Mouse (Mus musculus): ENCODE results near the gene Ift46. TPM values are rescaled to one million over a fixed set of nuclear protein-coding genes. Genes with fewer than 3 reads are reported as not detected.

Gene Ift46
- total and polyA plus RNA-seq, 3 experiments = 30.2 to 51.9 TPM; not detected in 1

DNA sequence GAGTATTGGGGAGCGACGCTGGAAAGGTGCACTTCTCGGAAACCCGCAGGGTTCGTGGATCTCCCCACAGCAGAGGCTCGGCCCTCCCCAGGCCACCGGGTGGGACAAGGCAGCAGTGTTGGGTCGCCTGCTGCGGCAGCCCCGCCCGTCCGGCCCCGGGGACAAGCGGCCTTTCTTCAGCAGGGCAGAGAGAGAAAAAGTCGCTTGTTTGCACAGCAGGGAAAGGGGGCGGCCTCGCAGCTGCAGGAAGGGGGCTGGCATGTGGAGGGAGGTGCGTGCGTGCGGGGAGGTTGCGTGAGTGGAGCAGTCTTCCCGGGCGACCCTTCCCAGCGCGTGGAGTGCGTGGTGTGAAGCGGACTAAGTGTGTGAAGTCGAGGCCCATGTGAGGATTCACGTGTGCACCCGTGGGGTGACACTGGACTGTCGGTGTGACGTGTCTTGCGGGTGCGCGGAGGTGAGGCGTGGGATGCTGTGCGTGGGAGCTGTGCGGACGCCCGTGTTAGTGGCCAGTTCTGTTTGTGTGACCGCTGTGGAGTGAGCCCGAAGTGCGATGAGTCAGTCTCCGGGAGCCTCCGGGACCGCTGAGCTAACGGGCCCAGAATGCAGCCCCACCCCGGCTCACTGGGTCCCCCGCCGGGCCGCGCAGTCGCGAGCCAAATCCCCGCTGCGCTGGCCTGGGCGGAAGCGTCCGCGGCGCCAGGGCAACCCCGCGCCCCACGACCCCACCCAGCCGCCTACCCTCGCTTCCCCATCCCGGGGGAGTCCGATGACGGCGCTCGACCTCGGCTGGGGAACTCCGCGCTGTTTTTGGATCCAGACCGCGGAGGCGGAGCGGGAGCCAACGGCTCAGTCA lies 33.8 kb upstream of the Ift46 start:
- Histone ChIP-seq H3K9ac (ENCODE audit: control insufficient read depth, low read depth, low read length, poor library complexity, severe bottlenecking) (peak overlapping the region; percentile 54), H3K9me3 (replicated peaks; ENCODE audit: insufficient read depth, low read length) (no peaks in the 10 kb centered on the region), H3K4me3 (ENCODE audit: control insufficient read depth in 1 of 2, insufficient read depth in 1 of 2, low read depth in 2 of 2, low read length in 2 of 2) (peak overlapping the region; percentile 41 to 57), H3K4me1 (ENCODE audit: control insufficient read depth in 1 of 2, insufficient read depth in 2 of 2, low read length in 2 of 2) (peaks cover 11 to 17% of the 10 kb centered on the region in 2 experiments), H3K79me2 (ENCODE audit: control insufficient read depth, insufficient read depth, low read length, poor library complexity) (no peaks in the 10 kb centered on the region), H3K27me3 (ENCODE audit: control insufficient read depth in 1 of 2, insufficient read depth in 2 of 2, low read length in 2 of 2) (no peaks in the 10 kb centered on the region), H3K36me3 (ENCODE audit: control insufficient read depth in 1 of 2, insufficient read depth in 2 of 2, low read length in 2 of 2) (peaks cover 0 to 11% of the 10 kb centered on the region in 2 experiments; a peak in 2 of 4 replicates), H3K27ac (ENCODE audit: control insufficient read depth, low read depth, low read length) (peak overlapping the region; percentile 52)
- TF ChIP-seq NRF1 (IDR thresholded peaks at IDR 0.05; ENCODE audit: insufficient read depth, low read depth, low read length, poor library complexity, severe bottlenecking) (peak; percentile 47; the same call in 1 of the 2 replicates), MAX (IDR thresholded peaks at IDR 0.05; ENCODE audit: low read length) (peak; percentile 45; the same call in 1 of the 2 replicates), UBTF (IDR thresholded peaks at IDR 0.05; ENCODE audit: borderline replicate concordance, insufficient read depth, low read depth, low read length) (0 out of 2 replicates have a peak, but pooled peaks have one; percentile 52), USF2 (IDR thresholded peaks at IDR 0.05; ENCODE audit: borderline replicate concordance in 1 of 2, insufficient read depth in 1 of 2, low read depth in 1 of 2, low read length in 2 of 2) (no peak), ZNF384 (IDR thresholded peaks at IDR 0.05; ENCODE audit: low read depth, low read length) (no peak), MYC (IDR thresholded peaks at IDR 0.05; ENCODE audit: low read depth, low read length) (no peak), HCFC1 (IDR thresholded peaks at IDR 0.05; ENCODE audit: low read depth, low read length) (no peak), USF1 (IDR thresholded peaks at IDR 0.05; ENCODE audit: low read depth, low read length) (0 out of 2 replicates have a peak, but pooled peaks have one; percentile 4)
- DNase-seq (ENCODE audit: low read depth, low spot score) = peak; percentile 46

DNA sequence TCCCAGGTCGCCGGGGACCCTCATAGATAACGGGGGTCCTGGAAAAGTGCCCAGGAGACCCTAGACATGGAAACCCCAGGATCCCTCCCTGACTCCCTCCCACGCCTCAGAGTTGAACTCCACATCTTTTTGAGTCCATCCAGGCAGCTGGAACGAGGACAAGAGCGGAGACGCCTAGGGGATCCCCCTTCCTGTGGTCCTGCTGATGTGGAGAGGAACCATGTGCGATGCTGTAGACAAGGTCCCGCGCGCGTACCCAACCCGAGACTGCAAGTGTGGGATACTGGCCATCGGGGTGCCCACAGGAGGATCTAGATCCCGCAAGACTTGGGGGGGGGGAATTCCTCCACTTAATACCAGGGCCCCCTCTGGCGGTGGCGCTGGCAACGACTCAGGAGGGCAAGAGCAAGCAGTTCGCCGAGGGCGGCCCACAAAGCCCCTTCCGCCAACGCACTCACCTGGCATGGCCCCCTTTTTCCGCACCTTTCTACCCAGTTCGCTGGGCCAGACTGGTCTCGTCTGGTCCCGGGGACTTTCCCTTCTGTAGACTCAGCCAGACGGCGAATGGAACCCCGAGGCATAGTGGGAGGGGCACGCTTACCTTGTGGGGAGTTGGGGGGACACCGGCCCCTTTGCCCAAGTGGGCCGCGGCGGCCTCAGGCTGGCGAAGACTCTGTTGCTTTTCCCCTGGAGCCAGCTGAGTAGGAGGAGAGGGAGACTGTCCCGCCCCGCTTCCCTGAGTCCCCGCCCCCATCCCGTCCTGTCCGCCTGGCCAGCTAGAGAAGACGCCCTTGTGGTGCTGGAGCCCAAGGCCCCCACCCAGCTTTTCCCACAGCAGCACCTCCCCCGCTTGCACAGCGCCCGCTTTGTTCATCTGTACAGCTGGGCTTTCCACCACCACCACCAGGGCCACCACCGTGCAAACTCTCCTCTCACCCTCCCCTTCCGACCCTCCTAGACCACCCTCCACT lies 32.9 kb upstream of the Ift46 start, which contains the start of gene Phldb1:
Phldb1 (minus strand) TSS at position 675 of the 971 bp plus-strand sequence.
- H3K27me3 ChIP-seq (ENCODE audit: control insufficient read depth in 1 of 2, insufficient read depth in 2 of 2, low read length in 2 of 2) = no peaks in the 10 kb centered on the region
- peak within 1 kb of the TSS; percentile 54 for H3K9ac ChIP-seq (ENCODE audit: control insufficient read depth, low read depth, low read length, poor library complexity, severe bottlenecking)
- TF ChIP-seq E2F4 (IDR thresholded peaks at IDR 0.05; ENCODE audit: borderline replicate concordance, low read depth, low read length) (no peak), MAX (IDR thresholded peaks at IDR 0.05; ENCODE audit: low read length) (no peak), TCF12 (IDR thresholded peaks at IDR 0.05; ENCODE audit: low read depth, low read length) (no peak), TBP (IDR thresholded peaks at IDR 0.05; ENCODE audit: low read depth, low read length) (no peak), RCOR1 (IDR thresholded peaks at IDR 0.05; ENCODE audit: low read depth, low read length) (no peak), CHD1 (IDR thresholded peaks at IDR 0.05; ENCODE audit: low read depth, low read length) (no peak), JUND (IDR thresholded peaks at IDR 0.05; ENCODE audit: low read depth, low read length) (no peak), MXI1 (IDR thresholded peaks at IDR 0.05; ENCODE audit: low read depth, low read length) (no peak), RAD21 (IDR thresholded peaks at IDR 0.05; ENCODE audit: low read depth, low read length) (peak; percentile 16), MYC (IDR thresholded peaks at IDR 0.05; ENCODE audit: low read depth, low read length) (no peak), ELF1 (IDR thresholded peaks at IDR 0.05; ENCODE audit: low read depth, low read length) (no peak), MYB (IDR thresholded peaks at IDR 0.05; ENCODE audit: low read depth, low read length) (no peak), HCFC1 (IDR thresholded peaks at IDR 0.05; ENCODE audit: low read depth, low read length) (no peak), KAT2A (conservative IDR thresholded peaks at IDR 0.05; ENCODE audit: low read depth, low read length) (no peak), GATA1 (IDR thresholded peaks at IDR 0.05; ENCODE audit: low read depth, low read length) (no peak), MAZ (IDR thresholded peaks at IDR 0.05; ENCODE audit: low read depth, low read length) (0 out of 2 replicates have a peak, but pooled peaks have one; percentile 39), SMC3 (IDR thresholded peaks at IDR 0.05; ENCODE audit: low read depth, low read length) (peak; percentile 35), CTCF (IDR thresholded peaks at IDR 0.05 in 2 of 3, conservative IDR thresholded peaks at IDR 0.05 in 1 of 3; ENCODE audit: control insufficient read depth in 1 of 3, insufficient read depth in 1 of 3, low read depth in 2 of 3, low read length in 3 of 3, poor library complexity in 1 of 3, severe bottlenecking in 1 of 3) (peak in 2 of 3 experiments; percentile 45 to 65; a peak in 5 of 6 replicates), TAL1 (IDR thresholded peaks at IDR 0.05; ENCODE audit: low read length) (no peak), MAFK (IDR thresholded peaks at IDR 0.05; ENCODE audit: borderline replicate concordance, low read depth, low read length) (no peak), EP300 (IDR thresholded peaks at IDR 0.05; ENCODE audit: low read depth in 1 of 2, low read length in 2 of 2) (no peak)

More for the DNA sequence above, 32.9 kb upstream of the Ift46 start, which contains the start of gene Phldb1:
- peak within 1 kb of the TSS; percentile 41 to 57 for H3K4me3 ChIP-seq (ENCODE audit: control insufficient read depth in 1 of 2, insufficient read depth in 1 of 2, low read depth in 2 of 2, low read length in 2 of 2)
- DNase-seq (ENCODE audit: low read depth, low spot score) = peak; percentile 45
- no peaks in the 10 kb centered on the region for H3K79me2 ChIP-seq (ENCODE audit: control insufficient read depth, insufficient read depth, low read length, poor library complexity)
- H3K27ac ChIP-seq (ENCODE audit: control insufficient read depth, low read depth, low read length) = no peak within 1 kb of the TSS
- peaks cover 11 to 17% of the 10 kb centered on the region in 2 experiments for H3K4me1 ChIP-seq (ENCODE audit: control insufficient read depth in 1 of 2, insufficient read depth in 2 of 2, low read length in 2 of 2)
- no peaks in the 10 kb centered on the region for H3K9me3 ChIP-seq (replicated peaks; ENCODE audit: insufficient read depth, low read length)
- H3K36me3 ChIP-seq (ENCODE audit: control insufficient read depth in 1 of 2, insufficient read depth in 2 of 2, low read length in 2 of 2) = peaks cover 0 to 11% of the 10 kb centered on the region in 2 experiments; a peak in 2 of 4 replicates
